Mouse (Mus musculus) limb, embryonic 12.5 days (tissue): ENCODE measurements around the gene Scnn1g. TPM values are rescaled to one million over a fixed set of nuclear protein-coding genes. Genes with fewer than 3 reads are reported as not detected.

Experiments used
- ATAC-seq: fragments of 200-750 bp; cut with Nextera tagmentation; 2 replicates; pipeline ENCODE4 v1.8.0; 2017; ENCODE audit warnings: low read depth, moderate TSS enrichment; ENCODE audit not compliant: insufficient number of reproducible peaks, insufficient read depth, low FRiP score, low TSS enrichment
- H3K27ac ChIP-seq: fragments of 300-500 bp; sonication (generic); 2 replicates; pipeline ENCODE4 v1.5.1; 2016; ENCODE audit warnings: mild to moderate bottlenecking, moderate library complexity
- H3K27me3 ChIP-seq: fragments of 300-500 bp; sonication (generic); 2 replicates; pipeline ENCODE4 v1.6.1; 2016; ENCODE audit warnings: mild to moderate bottlenecking, moderate library complexity
- H3K36me3 ChIP-seq: fragments of 300-500 bp; sonication (generic); 2 replicates; pipeline ENCODE4 v1.6.1; 2016; ENCODE audit warnings: mild to moderate bottlenecking, moderate library complexity
- H3K4me1 ChIP-seq: fragments of 300-500 bp; sonication (generic); replicated peaks from 2 replicates; pipeline ENCODE4 v1.6.1; 2016
- H3K4me2 ChIP-seq: fragments of 300-500 bp; sonication (generic); 2 replicates; pipeline ENCODE4 v1.6.1; 2016; ENCODE audit warnings: mild to moderate bottlenecking, moderate library complexity
- H3K4me3 ChIP-seq: fragments of 300-500 bp; sonication (generic); replicated peaks from 2 replicates; pipeline ENCODE4 v1.5.1; 2016; ENCODE audit warnings: mild to moderate bottlenecking
- H3K9ac ChIP-seq: fragments of 300-500 bp; sonication (generic); replicated peaks from 2 replicates; pipeline ENCODE4 v1.6.1; 2016; ENCODE audit warnings: mild to moderate bottlenecking, moderate library complexity
- H3K9me3 ChIP-seq: fragments of 300-500 bp; sonication (generic); 2 replicates; pipeline ENCODE4 v1.6.1; 2016; ENCODE audit warnings: mild to moderate bottlenecking, moderate library complexity
- WGBS: fragments of 180-500 bp; shearing (Covaris S2); methylation state at CpG from one replicate; pipeline ENCODE4 v1.1.7; 2016; 5-methylcytosine and 5-hydroxymethylcytosine counted together
- polyA plus RNA-seq: library from polyadenylated mRNA; unstranded; fragments of >200 nt; fragmentation: Nextera tagmentation; extraction: Ambion mirVana; gene quantifications from 2 replicates; pipeline ENCODE4 v1.2.1, GENCODE M21; 2016

Gene Scnn1g
- polyA plus RNA-seq, 1 experiment from 2014 or later: 0.15 TPM

GRCm38 (mm10) chr7:121707073-121707667 lies 27.1 kb upstream of the Scnn1g start, which contains the start of gene Usp31:
Gene Usp31, minus strand, starts transcription at chr7:121707253.
- H3K4me1 ChIP-seq: peaks cover 22% of the 10 kb centered on the region
- H3K27ac ChIP-seq: peak within 1 kb of the TSS; percentile 78
- WGBS: under 1% methylated on average over 80 of the region's 82 CpGs

GRCm38 (mm10) chr7:121711171-121711570 lies 23.1 kb upstream of the Scnn1g start:
- Histone ChIP-seq H3K9ac (no peak overlapping the region), H3K9me3 (no peaks in the 10 kb centered on the region), H3K4me3 (no peak overlapping the region), H3K27ac (0 out of 2 replicates have a peak overlapping the region, but pooled peaks have one; percentile 12), H3K36me3 (no peaks in the 10 kb centered on the region), H3K27me3 (peaks cover 10% of the 10 kb centered on the region; the same call in 1 of the 2 replicates), H3K4me1 (peaks cover 4% of the 10 kb centered on the region), H3K4me2 (no peak overlapping the region)
- no peak for ATAC-seq
- 37% methylated on average over 2 of the region's 2 CpGs for WGBS

More at GRCm38 (mm10) chr7:121707073-121707667, 27.1 kb upstream of the Scnn1g start, which contains the start of gene Usp31:
- Histone ChIP-seq H3K36me3 (no peaks in the 10 kb centered on the region), H3K9me3 (no peaks in the 10 kb centered on the region), H3K9ac (peak within 1 kb of the TSS; percentile 76), H3K4me3 (peak within 1 kb of the TSS; percentile 84), H3K4me2 (peak within 1 kb of the TSS; percentile 99), H3K27me3 (peaks cover 7% of the 10 kb centered on the region; the same call in 1 of the 2 replicates)
- ATAC-seq: peak; percentile 99

GRCm38 (mm10) chr7:121717031-121717430 lies 17.2 kb upstream of the Scnn1g start:
- H3K27ac ChIP-seq: no peak overlapping the region
- peaks cover 5% of the 10 kb centered on the region for H3K27me3 ChIP-seq
- H3K4me3 ChIP-seq: no peak overlapping the region
- no peak for ATAC-seq
- no peak overlapping the region for H3K9ac ChIP-seq
- whole genome bisulfite sequencing: 79% methylated on average over 7 of the region's 7 CpGs
- H3K9me3 ChIP-seq: no peaks in the 10 kb centered on the region
- H3K4me2 ChIP-seq: no peak overlapping the region
- no peaks in the 10 kb centered on the region for H3K36me3 ChIP-seq
- H3K4me1 ChIP-seq: no peaks in the 10 kb centered on the region

- ATAC-seq: no peak
- Histone ChIP-seq H3K4me1 (peaks cover 6% of the 10 kb centered on the region; the same call in 1 of the 2 replicates), H3K27ac (no peak overlapping the region), H3K9me3 (no peaks in the 10 kb centered on the region), H3K9ac (no peak overlapping the region), H3K4me2 (no peak overlapping the region), H3K4me3 (no peak overlapping the region), H3K36me3 (no peaks in the 10 kb centered on the region), H3K27me3 (peaks cover 25% of the 10 kb centered on the region)
- 19% methylated on average over 5 of the region's 5 CpGs for WGBS
Observed at GRCm38 (mm10) chr7:121730225-121730624, 4.1 kb upstream of the Scnn1g start.

GRCm38 (mm10) chr7:121737511-121738415 lies 3.5 kb downstream of the Scnn1g start:
- peaks cover 57% of the 10 kb centered on the region for H3K27me3 ChIP-seq
- ATAC-seq: no peak
- H3K4me2 ChIP-seq: no peak overlapping the region
- no peak overlapping the region for H3K27ac ChIP-seq
- no peak overlapping the region for H3K4me3 ChIP-seq
- H3K9me3 ChIP-seq: no peaks in the 10 kb centered on the region
- WGBS: 50% methylated on average over 29 of the region's 29 CpGs
- H3K36me3 ChIP-seq: no peaks in the 10 kb centered on the region
- H3K9ac ChIP-seq: no peak overlapping the region
- H3K4me1 ChIP-seq: peaks cover 6% of the 10 kb centered on the region; the same call in 1 of the 2 replicates

GRCm38 (mm10) chr7:121750244-121750643 lies 16.0 kb downstream of the Scnn1g start:
- H3K4me3 ChIP-seq: no peak overlapping the region
- H3K9me3 ChIP-seq: no peaks in the 10 kb centered on the region
- no peaks in the 10 kb centered on the region for H3K36me3 ChIP-seq
- no peaks in the 10 kb centered on the region for H3K27me3 ChIP-seq
- 79% methylated on average over 5 of the region's 5 CpGs for WGBS
- no peak overlapping the region for H3K27ac ChIP-seq
- no peaks in the 10 kb centered on the region for H3K4me1 ChIP-seq
- no peak for ATAC-seq
- no peak overlapping the region for H3K9ac ChIP-seq
- no peak overlapping the region for H3K4me2 ChIP-seq

GRCm38 (mm10) chr7:121754748-121755147 lies 20.5 kb downstream of the Scnn1g start:
- Histone ChIP-seq H3K27ac (no peak overlapping the region), H3K9me3 (no peaks in the 10 kb centered on the region), H3K36me3 (no peaks in the 10 kb centered on the region), H3K27me3 (no peaks in the 10 kb centered on the region), H3K4me2 (no peak overlapping the region), H3K4me1 (no peaks in the 10 kb centered on the region), H3K9ac (no peak overlapping the region), H3K4me3 (no peak overlapping the region)
- 76% methylated on average over 8 of the region's 8 CpGs for WGBS
- no peak for ATAC-seq

- no peak for ATAC-seq
- no peak overlapping the region for H3K27ac ChIP-seq
- H3K4me1 ChIP-seq: no peaks in the 10 kb centered on the region
- no peak overlapping the region for H3K9ac ChIP-seq
- no peak overlapping the region for H3K4me2 ChIP-seq
- no peak overlapping the region for H3K4me3 ChIP-seq
- no peaks in the 10 kb centered on the region for H3K9me3 ChIP-seq
- no peaks in the 10 kb centered on the region for H3K27me3 ChIP-seq
- H3K36me3 ChIP-seq: no peaks in the 10 kb centered on the region
- 89% methylated on average over 4 of the region's 4 CpGs for WGBS
Observed at GRCm38 (mm10) chr7:121763328-121763727, 29.0 kb downstream of the Scnn1g start.

- Histone ChIP-seq H3K4me2 (no peak overlapping the region), H3K36me3 (no peaks in the 10 kb centered on the region), H3K9ac (no peak overlapping the region), H3K9me3 (no peaks in the 10 kb centered on the region), H3K4me1 (no peaks in the 10 kb centered on the region), H3K4me3 (no peak overlapping the region), H3K27me3 (no peaks in the 10 kb centered on the region), H3K27ac (no peak overlapping the region)
- ATAC-seq: no peak
- WGBS: 69% methylated on average over 3 of the region's 3 CpGs
Observed at GRCm38 (mm10) chr7:121767900-121768299, 33.6 kb downstream of the Scnn1g start.

- H3K27me3 ChIP-seq: no peaks in the 10 kb centered on the region
- WGBS: 88% methylated on average over 9 of the region's 9 CpGs
- no peak overlapping the region for H3K27ac ChIP-seq
- no peaks in the 10 kb centered on the region for H3K9me3 ChIP-seq
- no peak overlapping the region for H3K9ac ChIP-seq
- no peaks in the 10 kb centered on the region for H3K36me3 ChIP-seq
- H3K4me1 ChIP-seq: no peaks in the 10 kb centered on the region
- H3K4me2 ChIP-seq: no peak overlapping the region
- H3K4me3 ChIP-seq: no peak overlapping the region
- no peak for ATAC-seq
Observed at GRCm38 (mm10) chr7:121768983-121769382, 34.7 kb downstream of the Scnn1g start.

- H3K9me3 ChIP-seq: no peaks in the 10 kb centered on the region
- no peak overlapping the region for H3K9ac ChIP-seq
- WGBS: 57% methylated on average over 1 of the region's 1 CpGs
- no peak overlapping the region for H3K4me3 ChIP-seq
- H3K36me3 ChIP-seq: no peaks in the 10 kb centered on the region
- no peaks in the 10 kb centered on the region for H3K27me3 ChIP-seq
- H3K4me1 ChIP-seq: no peaks in the 10 kb centered on the region
- no peak overlapping the region for H3K4me2 ChIP-seq
- no peak for ATAC-seq
- H3K27ac ChIP-seq: no peak overlapping the region
Observed at GRCm38 (mm10) chr7:121778553-121778952, 44.3 kb downstream of the Scnn1g start.
